Mouse (Mus musculus) stomach, postnatal 0 days (tissue): Measurements from ENCODE around the gene Etv2. TPM values are rescaled to one million over a fixed set of nuclear protein-coding genes. Genes with fewer than 3 reads are reported as not detected.

Experiments
- ATAC-seq: fragments of 200-750 bp; cut with Nextera tagmentation; 2 replicates; pipeline ENCODE4 v1.8.0; 2017; ENCODE audit not compliant: low FRiP score, low TSS enrichment
- DNase-seq: peaks from one replicate; pipeline ENCODE4 v3.0.0-alpha.2; 2016; ENCODE audit warnings: low spot score
- H3K27ac ChIP-seq: fragments of 300-500 bp; sonication (generic); replicated peaks from 2 replicates; pipeline ENCODE4 v1.5.1; 2014; ENCODE audit warnings: mild to moderate bottlenecking, control low read depth
- H3K27me3 ChIP-seq: fragments of 300-500 bp; sonication (generic); 2 replicates; pipeline ENCODE4 v1.6.1; 2014; ENCODE audit warnings: low read length; ENCODE audit not compliant: control insufficient read depth, insufficient read depth
- H3K36me3 ChIP-seq: fragments of 300-500 bp; sonication (generic); 2 replicates; pipeline ENCODE4 v1.6.1; 2014; ENCODE audit warnings: low read length, mixed read lengths; ENCODE audit not compliant: control insufficient read depth, insufficient read depth
- H3K4me1 ChIP-seq: fragments of 300-500 bp; sonication (generic); replicated peaks from 2 replicates; pipeline ENCODE4 v1.6.1; 2014; ENCODE audit warnings: antibody characterized with exemption; ENCODE audit not compliant: control insufficient read depth, insufficient read depth
- H3K4me2 ChIP-seq: fragments of 300-500 bp; sonication (generic); replicated peaks from 2 replicates; pipeline ENCODE4 v1.6.1; 2014; ENCODE audit warnings: low read depth, mild to moderate bottlenecking, control low read depth, moderate library complexity
- H3K4me3 ChIP-seq: fragments of 300-500 bp; sonication (generic); 2 replicates; pipeline ENCODE4 v1.5.1; 2014; ENCODE audit warnings: low read depth, low read length, control low read depth
- H3K9ac ChIP-seq: fragments of 300-500 bp; sonication (generic); 2 replicates; pipeline ENCODE4 v1.6.1; 2014; ENCODE audit warnings: mild to moderate bottlenecking, low read length, control low read depth, mixed read lengths
- H3K9me3 ChIP-seq: fragments of 300-500 bp; sonication (generic); 2 replicates; pipeline ENCODE4 v1.6.1; 2016; ENCODE audit warnings: low read length; ENCODE audit not compliant: control insufficient read depth
- CTCF ChIP-seq: IDR thresholded peaks from 2 replicates; pipeline ENCODE4 v1.5.1; 2016; ENCODE audit warnings: antibody characterized with exemption, low read depth, mild to moderate bottlenecking, moderate library complexity
- EP300 ChIP-seq: optimal IDR thresholded peaks from 2 replicates; pipeline ENCODE3; 2016; ENCODE audit warnings: antibody characterized with exemption
- whole genome bisulfite sequencing: fragments of 180-500 bp; shearing (Covaris S2); extraction: QIAGEN DNeasy Blood & Tissue Kit; methylation state at CpG from one replicate; pipeline ENCODE4 v1.1.7; 2014; 5-methylcytosine and 5-hydroxymethylcytosine counted together
- polyA plus RNA-seq: library from polyadenylated mRNA; unstranded; fragments of >200 nt; fragmentation: Nextera tagmentation; extraction: Ambion mirVana; gene quantifications from 2 replicates; pipeline ENCODE4 v1.2.1, GENCODE M21; 2015

Etv2 gene
- polyA plus RNA-seq, 1 experiment from 2014 or later: not detected

- no peaks in the 10 kb centered on the region for H3K9me3 ChIP-seq
- H3K36me3 ChIP-seq: no peaks in the 10 kb centered on the region
- ATAC-seq: peak; percentile 13; the same call in 1 of the 2 replicates
- H3K9ac ChIP-seq: peak overlapping the region; percentile 73
- H3K4me3 ChIP-seq: peak overlapping the region; percentile 59
- peak overlapping the region; percentile 84 for H3K4me2 ChIP-seq
- TF ChIP-seq EP300 (no peak), CTCF (no peak)
- H3K27ac ChIP-seq: no peak overlapping the region
- DNase-seq: no peak
- H3K4me1 ChIP-seq: peaks cover 3% of the 10 kb centered on the region; the same call in 1 of the 2 replicates
- WGBS: 2% methylated on average over 11 of the region's 11 CpGs
- no peaks in the 10 kb centered on the region for H3K27me3 ChIP-seq
These were observed 29.7 kb upstream of the Etv2 start for GRCm38 (mm10) chr7:30665321-30665720.

DNA sequence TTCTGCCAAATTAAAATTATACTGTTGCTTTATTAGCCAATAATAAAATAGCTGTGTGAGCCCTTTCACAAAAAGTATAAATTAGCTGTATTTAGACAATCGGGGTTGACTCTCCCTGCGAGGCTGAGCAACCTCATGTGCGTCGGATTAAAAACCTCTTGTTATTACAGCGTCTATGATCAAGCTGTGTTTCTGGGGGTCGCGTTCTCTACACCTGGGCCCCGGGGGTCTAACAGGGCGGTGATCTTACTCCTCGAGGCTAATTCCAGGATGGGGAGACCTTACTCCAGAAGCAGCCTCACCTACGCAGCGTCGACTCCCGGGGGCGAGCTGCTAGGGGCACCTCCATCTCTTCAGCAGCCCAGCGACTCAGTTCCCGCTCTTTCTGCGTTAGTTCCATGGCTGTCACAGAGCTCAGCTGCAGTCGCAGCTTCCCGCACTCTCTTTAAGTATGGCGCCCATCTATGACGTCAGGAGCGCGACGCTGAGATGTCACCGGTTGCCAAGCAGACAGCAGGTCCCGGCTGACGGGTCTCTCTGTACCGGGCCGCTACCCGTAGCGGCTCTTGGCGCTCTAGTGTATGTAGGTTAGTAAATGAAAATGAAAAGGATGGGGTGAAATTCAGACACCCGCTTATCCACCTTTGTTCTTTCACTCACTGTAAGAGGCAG is 29.0 kb upstream of the Etv2 start, which contains the start of gene Haus5:
Gene Haus5 (minus strand): TSS at position 466 of the 672 bp plus-strand sequence.
- no peak within 1 kb of the TSS for H3K27ac ChIP-seq
- 1% methylated on average over 34 of the region's 34 CpGs for WGBS
- H3K4me2 ChIP-seq: peak within 1 kb of the TSS; percentile 84
- H3K36me3 ChIP-seq: no peaks in the 10 kb centered on the region
- peak within 1 kb of the TSS; percentile 59 for H3K4me3 ChIP-seq
- peak within 1 kb of the TSS; percentile 73 for H3K9ac ChIP-seq
- DNase-seq (peak; percentile 95), ATAC-seq (peak; percentile 94)
- peaks cover 3% of the 10 kb centered on the region; the same call in 1 of the 2 replicates for H3K4me1 ChIP-seq
- no peak for TF ChIP-seq CTCF
- TF ChIP-seq EP300: no peak
- H3K27me3 ChIP-seq: no peaks in the 10 kb centered on the region
- no peaks in the 10 kb centered on the region for H3K9me3 ChIP-seq

- H3K4me2 ChIP-seq: peak within 1 kb of the TSS; percentile 96
- under 1% methylated on average over 59 of the region's 59 CpGs for WGBS
- H3K9me3 ChIP-seq: no peaks in the 10 kb centered on the region
- H3K4me3 ChIP-seq: peak within 1 kb of the TSS; percentile 92
- ATAC-seq: peak; percentile 99
- H3K27ac ChIP-seq: peak within 1 kb of the TSS; percentile 79
- H3K9ac ChIP-seq: peak within 1 kb of the TSS; percentile 91
- TF ChIP-seq EP300: no peak
- TF ChIP-seq CTCF: no peak
- H3K4me1 ChIP-seq: 0 out of 2 replicates have a peak, but pooled peaks cover 2% of the 10 kb centered on the region
- H3K27me3 ChIP-seq: no peaks in the 10 kb centered on the region
- peak; percentile 98 for DNase-seq
- H3K36me3 ChIP-seq: peaks cover 22% of the 10 kb centered on the region
These were observed 14.2 kb upstream of the Etv2 start, which contains the start of gene Rbm42 for GRCm38 (mm10) chr7:30649591-30650540. TSS of gene Rbm42 (minus strand) at chr7:30650317.

DNA sequence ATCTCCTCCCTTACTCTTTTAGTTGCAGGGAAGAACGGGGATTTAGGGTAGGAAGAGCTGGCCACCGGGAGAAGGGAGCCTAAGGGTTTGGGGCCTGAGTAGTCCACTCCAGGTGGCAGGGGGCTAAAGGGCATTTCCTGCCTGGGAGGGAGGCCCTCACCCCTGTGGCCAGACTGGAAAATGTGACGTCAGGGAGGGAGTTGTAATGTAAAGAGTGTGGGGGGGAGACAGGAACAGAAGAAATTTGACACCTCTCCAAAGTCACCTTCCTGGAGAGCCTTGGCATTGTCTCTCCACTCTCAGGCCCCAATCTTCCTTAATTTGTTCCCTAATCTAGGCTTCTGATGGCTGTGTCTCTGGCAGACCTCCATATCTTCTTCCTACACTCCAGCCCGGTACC is 3.4 kb upstream of the Etv2 start:
- 19% methylated on average over 4 of the region's 4 CpGs for WGBS
- Histone ChIP-seq H3K27ac (no peak overlapping the region), H3K4me3 (no peak overlapping the region), H3K9ac (no peak overlapping the region), H3K27me3 (peaks cover 3% of the 10 kb centered on the region; the same call in 1 of the 2 replicates), H3K4me2 (no peak overlapping the region), H3K9me3 (no peaks in the 10 kb centered on the region), H3K4me1 (no peaks in the 10 kb centered on the region), H3K36me3 (peaks cover 23% of the 10 kb centered on the region)
- DNase-seq (no peak), ATAC-seq (no peak)
- TF ChIP-seq CTCF (no peak), EP300 (no peak)

DNA sequence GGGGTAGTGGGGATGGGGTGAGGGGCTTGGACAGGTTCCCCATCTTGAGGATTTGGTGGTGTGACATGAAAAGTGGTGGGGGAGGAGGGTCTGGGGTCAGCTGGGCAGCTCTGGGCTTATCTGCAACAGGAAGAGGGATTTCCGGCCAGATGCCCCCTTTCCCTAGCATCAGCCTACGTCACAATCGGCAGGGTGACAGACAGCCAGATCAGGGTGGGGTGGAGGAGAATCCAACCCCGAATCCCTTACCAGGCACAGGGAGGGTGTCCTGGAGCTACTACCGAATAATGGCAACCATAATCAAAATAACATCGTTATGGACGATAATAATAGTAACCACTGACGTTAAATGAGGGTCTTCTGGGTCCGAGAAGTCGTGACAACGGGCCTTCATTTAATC is 743 bp upstream of the Etv2 start:
- WGBS: 22% methylated on average over 11 of the region's 11 CpGs
- Histone ChIP-seq H3K27me3 (peaks cover 7% of the 10 kb centered on the region; the same call in 1 of the 2 replicates), H3K27ac (no peak overlapping the region), H3K36me3 (peaks cover 8% of the 10 kb centered on the region; the same call in 1 of the 2 replicates), H3K4me1 (no peaks in the 10 kb centered on the region), H3K4me2 (no peak overlapping the region), H3K4me3 (no peak overlapping the region), H3K9me3 (no peaks in the 10 kb centered on the region), H3K9ac (no peak overlapping the region)
- ATAC-seq (no peak), DNase-seq (no peak)
- TF ChIP-seq CTCF (no peak), EP300 (no peak)
